Mouse (Mus musculus) spleen, adult 10 weeks (tissue): ENCODE results near the gene Olfr420. TPM values are rescaled to one million over a fixed set of nuclear protein-coding genes. Genes with fewer than 3 reads are reported as not detected.

Source experiments
- polyA plus RNA-seq: library from polyadenylated mRNA; stranded (reverse); fragments of 350-450 nt; fragmentation: Illumina TruSeq; extraction: RNeasy Lipid Tissue Mini Kit (QIAGEN cat#74804); gene quantifications from one replicate; pipeline ENCODE4 v1.2.3, GENCODE M21; 2015; ENCODE audit warnings: low replicate concordance; ENCODE audit not compliant: insufficient read depth

The Olfr420 gene
- not detected for polyA plus RNA-seq

DNA sequence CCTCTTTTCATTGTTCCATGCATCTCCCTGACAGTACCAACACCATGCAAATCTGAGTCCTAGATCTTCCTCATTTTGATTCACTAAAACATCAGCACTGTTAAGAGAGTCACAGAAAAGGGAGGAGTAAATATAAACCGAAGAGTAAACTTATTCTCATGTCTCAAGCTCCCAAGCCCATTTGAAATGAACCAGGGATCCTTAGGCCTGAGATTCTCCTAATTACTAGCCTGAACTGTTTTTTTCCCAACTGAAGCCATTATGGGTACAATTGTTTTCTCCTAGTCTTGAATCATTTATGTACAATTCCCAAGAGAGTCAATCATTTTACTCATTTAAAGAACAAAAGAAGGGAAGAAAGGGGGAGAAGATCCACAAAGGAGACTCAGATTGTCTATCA is at the start of gene Olfr420:
Olfr420 (plus strand) TSS at position 301 of the 400 bp plus-strand sequence.

GRCm38 (mm10) chr1:174121062-174121461 is 34.4 kb upstream of the Olfr420 start, which contains the start of gene Olfr231:
Gene Olfr231, minus strand, starts transcription at chr1:174121162.

DNA sequence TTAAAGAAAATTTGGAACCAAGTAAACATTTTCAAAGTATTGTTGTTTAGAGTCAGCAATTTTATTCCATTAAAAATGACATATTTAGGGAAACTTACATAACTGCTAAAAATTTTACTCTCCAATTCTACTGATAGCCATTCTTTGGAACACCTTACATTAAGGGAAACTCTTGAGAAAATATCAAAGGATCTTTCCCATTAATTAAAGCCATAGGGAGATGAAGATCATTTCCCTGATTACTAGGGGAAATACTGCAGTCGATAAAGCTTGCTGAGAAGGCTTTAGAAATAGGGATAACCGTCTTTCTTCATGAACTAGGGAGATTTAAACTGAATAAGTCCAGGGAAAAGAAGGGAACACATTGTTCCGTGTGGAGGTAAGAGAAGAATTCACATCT is 24.2 kb upstream of the Olfr420 start, which contains the start of gene Olfr424:
Olfr424 (plus strand) TSS at position 301 of the 400 bp plus-strand sequence.

DNA sequence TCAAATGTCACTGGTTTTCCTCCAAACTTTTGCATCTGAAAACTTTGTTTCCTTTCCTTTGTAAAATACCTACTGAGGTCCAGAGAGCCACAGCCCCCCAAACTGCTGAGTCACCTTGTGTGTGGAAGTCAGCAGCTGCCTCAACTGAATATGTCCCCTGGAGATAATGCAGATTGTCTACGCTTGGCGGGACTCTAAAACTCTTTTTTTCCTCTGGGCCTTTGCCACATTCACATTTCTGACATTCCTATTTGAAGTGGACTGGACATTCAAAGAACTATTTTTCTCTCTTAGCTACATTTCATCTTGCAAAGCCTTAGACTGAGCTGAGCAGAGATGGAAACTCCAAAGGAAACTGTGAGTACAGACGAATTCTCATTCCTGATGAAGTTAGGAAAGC is 17.2 kb downstream of the Olfr420 start, which contains the start of gene Spta1:
Spta1 (plus strand) TSS at position 172 of the 400 bp plus-strand sequence.

Other genes with a start within 250 kb of the Olfr420 start
- 31.5 TPM for gene Ifi211, start 242.6 kb upstream of the Olfr420 start, polyA plus RNA-seq
- gene Mndal, start 213.1 kb upstream of the Olfr420 start, polyA plus RNA-seq: 843 TPM
- gene Ifi203, start 213.0 kb upstream of the Olfr420 start, polyA plus RNA-seq: 491 TPM
- not detected for gene Ifi202b, start 172.9 kb upstream of the Olfr420 start, polyA plus RNA-seq
- gene Ifi205, start 123.8 kb upstream of the Olfr420 start, polyA plus RNA-seq: 77.1 TPM
- 1.1 TPM for gene Olfr433, start 114.9 kb upstream of the Olfr420 start, polyA plus RNA-seq
- 0.10 TPM for gene Olfr432, start 106.4 kb upstream of the Olfr420 start, polyA plus RNA-seq
- gene Olfr430, start 89.0 kb upstream of the Olfr420 start, polyA plus RNA-seq: not detected
- gene Olfr429, start 71.3 kb upstream of the Olfr420 start, polyA plus RNA-seq: not detected
- not detected for gene Olfr427, start 58.7 kb upstream of the Olfr420 start, polyA plus RNA-seq
- not detected for gene Olfr231, start 34.5 kb upstream of the Olfr420 start, polyA plus RNA-seq
- gene Olfr424, start 24.1 kb upstream of the Olfr420 start, polyA plus RNA-seq: not detected
- gene Spta1, start 17.1 kb downstream of the Olfr420 start, polyA plus RNA-seq: 12.5 TPM
- gene Olfr419, start 96.4 kb downstream of the Olfr420 start, polyA plus RNA-seq: not detected
- gene Mptx1, start 174.9 kb downstream of the Olfr420 start, polyA plus RNA-seq: not detected
- gene Olfr417, start 209.5 kb downstream of the Olfr420 start, polyA plus RNA-seq: not detected
- gene Olfr248, start 235.4 kb downstream of the Olfr420 start, polyA plus RNA-seq: not detected